Mouse (Mus musculus) forebrain, postnatal 0 days (tissue): Measurements from ENCODE around the gene Vwa8. TPM values are rescaled to one million over a fixed set of nuclear protein-coding genes. Genes with fewer than 3 reads are reported as not detected.
"Not testable (repeated sequence)": the region's sequence is repeated elsewhere in the genome, so short reads cannot be mapped to it uniquely, and the experiment has no call there.

Experiments
- ATAC-seq: fragments of 200-750 bp; cut with Nextera tagmentation; 2 replicates; pipeline ENCODE4 v1.8.0; 2017; ENCODE audit warnings: mild to moderate bottlenecking, moderate library complexity
- DNase-seq: peaks from one replicate; pipeline ENCODE4 v3.0.0-alpha.2; 2015
- H3K27ac ChIP-seq: fragments of 300-500 bp; sonication (generic); 2 replicates; pipeline ENCODE4 v1.5.1; 2014; ENCODE audit warnings: low read depth, mild to moderate bottlenecking, antibody characterized with exemption, low read length, moderate library complexity, mixed read lengths
- H3K27me3 ChIP-seq: fragments of 300-500 bp; sonication (generic); 2 replicates; pipeline ENCODE4 v1.6.1; 2014; ENCODE audit warnings: mild to moderate bottlenecking, low read length, mixed read lengths; ENCODE audit not compliant: insufficient read depth
- H3K36me3 ChIP-seq: fragments of 300-500 bp; sonication (generic); 2 replicates; pipeline ENCODE4 v1.6.1; 2014; ENCODE audit warnings: mild to moderate bottlenecking, moderate library complexity; ENCODE audit not compliant: insufficient read depth
- H3K4me1 ChIP-seq: fragments of 300-500 bp; sonication (generic); 2 replicates; pipeline ENCODE4 v1.6.1; 2014; ENCODE audit warnings: antibody characterized with exemption; ENCODE audit not compliant: insufficient read depth
- H3K4me2 ChIP-seq: fragments of 300-500 bp; sonication (generic); 2 replicates; pipeline ENCODE4 v1.6.1; 2014; ENCODE audit warnings: low read depth, mild to moderate bottlenecking, moderate library complexity
- H3K4me3 ChIP-seq: fragments of 300-500 bp; sonication (generic); 2 replicates; pipeline ENCODE4 v1.5.1; 2014; ENCODE audit warnings: low read depth, low read length, mixed read lengths
- H3K9ac ChIP-seq: fragments of 300-500 bp; sonication (generic); 2 replicates; pipeline ENCODE4 v1.6.1; 2014; ENCODE audit warnings: mild to moderate bottlenecking
- H3K9me3 ChIP-seq: fragments of 300-500 bp; sonication (generic); 2 replicates; pipeline ENCODE4 v1.6.1; 2016; ENCODE audit warnings: low read length
- CTCF ChIP-seq: sonication (generic); IDR thresholded peaks from 2 replicates; pipeline ENCODE4 v1.5.1; 2016; ENCODE audit warnings: antibody characterized with exemption, control low read depth, low read depth
- WGBS: fragments of 180-500 bp; shearing (Covaris S2); extraction: QIAGEN DNeasy Blood & Tissue Kit; methylation state at CpG from one replicate; pipeline ENCODE4 v1.1.7; 2014; 5-methylcytosine and 5-hydroxymethylcytosine counted together
- polyA plus RNA-seq: library from polyadenylated mRNA; unstranded; fragments of >200 nt; fragmentation: Nextera tagmentation; extraction: Ambion mirVana; gene quantifications from 2 replicates; pipeline ENCODE4 v1.2.1, GENCODE M21; 2015
- total RNA-seq: library from RNA; depleted of rRNA; stranded (reverse); fragments of >200 nt; gene quantifications from 2 replicates; pipeline ENCODE4 v1.2.3, GENCODE M21; 2014

Gene Vwa8
- total and polyA plus RNA-seq, 2 experiments from 2014 or later = 5.1 to 13.9 TPM

DNA sequence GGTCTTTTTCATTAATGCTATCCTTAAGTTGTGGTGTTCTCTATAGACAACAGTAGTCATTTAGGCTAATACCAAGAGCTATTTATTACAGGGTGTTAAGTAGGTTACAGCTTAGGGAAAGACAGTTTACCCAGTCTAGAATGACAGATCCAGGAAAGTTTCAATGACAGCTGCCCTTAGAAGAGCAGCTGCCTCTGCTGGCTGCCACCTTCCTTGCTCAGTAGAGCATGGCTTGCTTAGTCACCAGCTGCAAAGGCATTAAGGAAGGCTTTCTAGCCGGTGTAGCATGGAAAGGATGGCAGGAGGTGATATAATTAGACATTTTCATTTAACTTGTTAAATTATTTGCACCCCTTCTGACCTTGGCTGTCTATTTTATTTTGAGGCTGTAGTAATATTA, 123.6 kb downstream of the Vwa8 start:
- Histone ChIP-seq H3K4me1 (no peaks in the 10 kb centered on the region), H3K9ac (no peak overlapping the region), H3K4me2 (no peak overlapping the region), H3K36me3 (no peaks in the 10 kb centered on the region), H3K9me3 (no peaks in the 10 kb centered on the region), H3K4me3 (no peak overlapping the region), H3K27ac (no peak overlapping the region), H3K27me3 (no peaks in the 10 kb centered on the region)
- DNase-seq (no peak), ATAC-seq (no peak)
- 40% methylated on average over 1 of the region's 1 CpGs for WGBS
- TF ChIP-seq CTCF = no peak

DNA sequence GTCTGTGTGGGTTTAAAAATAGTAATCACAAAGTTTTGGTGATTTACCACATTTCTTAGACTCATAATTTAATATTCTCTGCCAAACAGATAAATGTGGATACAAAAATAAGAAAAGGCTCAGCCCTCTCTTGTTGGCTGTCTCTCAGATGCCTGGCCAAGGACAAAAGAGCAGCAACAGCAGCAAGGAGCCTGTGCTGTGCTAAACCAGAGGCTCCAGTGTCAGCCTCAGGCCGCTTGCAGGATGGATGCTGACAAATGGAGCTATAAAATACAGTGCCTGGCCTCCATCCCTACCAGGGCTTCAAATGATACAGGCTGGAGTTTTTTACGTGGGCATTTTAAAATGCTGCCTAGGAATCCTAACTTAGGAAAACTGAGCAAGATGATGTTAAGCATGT, 134.3 kb downstream of the Vwa8 start:
- H3K27ac ChIP-seq = no peak overlapping the region
- ATAC-seq (no peak), DNase-seq (no peak)
- no peak overlapping the region for H3K4me3 ChIP-seq
- TF ChIP-seq CTCF = no peak
- H3K4me2 ChIP-seq = no peak overlapping the region
- H3K27me3 ChIP-seq = no peaks in the 10 kb centered on the region
- no peak overlapping the region for H3K9ac ChIP-seq
- no peaks in the 10 kb centered on the region for H3K9me3 ChIP-seq
- WGBS = 67% methylated on average over 2 of the region's 2 CpGs
- no peaks in the 10 kb centered on the region for H3K36me3 ChIP-seq
- no peaks in the 10 kb centered on the region for H3K4me1 ChIP-seq

DNA sequence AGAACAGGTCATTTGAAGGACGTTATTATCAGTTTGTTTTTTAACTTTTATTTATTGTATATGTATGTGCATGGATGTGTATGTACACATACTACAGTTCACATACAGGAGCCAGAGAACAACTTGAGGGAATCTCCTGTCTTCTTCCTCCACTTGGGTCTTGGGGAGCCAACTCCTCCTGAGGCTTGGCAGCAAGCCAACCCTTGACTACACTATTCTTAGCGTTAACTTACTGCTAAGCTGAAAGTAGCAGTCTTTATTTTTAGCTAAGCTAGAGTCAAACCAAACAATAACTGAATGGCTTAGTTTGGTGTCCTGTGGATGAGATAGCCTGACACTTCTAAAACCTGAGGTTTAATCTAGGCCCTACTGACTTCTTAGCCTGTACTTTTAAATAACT, 135.4 kb downstream of the Vwa8 start:
- Histone ChIP-seq H3K36me3 (no peaks in the 10 kb centered on the region), H3K4me1 (no peaks in the 10 kb centered on the region), H3K9ac (no peak overlapping the region), H3K4me2 (no peak overlapping the region), H3K27ac (no peak overlapping the region), H3K9me3 (no peaks in the 10 kb centered on the region), H3K4me3 (no peak overlapping the region), H3K27me3 (no peaks in the 10 kb centered on the region)
- 44% methylated on average over 2 of the region's 2 CpGs for WGBS
- TF ChIP-seq CTCF = no peak
- DNase-seq (peak; percentile 64), ATAC-seq (no peak)

DNA sequence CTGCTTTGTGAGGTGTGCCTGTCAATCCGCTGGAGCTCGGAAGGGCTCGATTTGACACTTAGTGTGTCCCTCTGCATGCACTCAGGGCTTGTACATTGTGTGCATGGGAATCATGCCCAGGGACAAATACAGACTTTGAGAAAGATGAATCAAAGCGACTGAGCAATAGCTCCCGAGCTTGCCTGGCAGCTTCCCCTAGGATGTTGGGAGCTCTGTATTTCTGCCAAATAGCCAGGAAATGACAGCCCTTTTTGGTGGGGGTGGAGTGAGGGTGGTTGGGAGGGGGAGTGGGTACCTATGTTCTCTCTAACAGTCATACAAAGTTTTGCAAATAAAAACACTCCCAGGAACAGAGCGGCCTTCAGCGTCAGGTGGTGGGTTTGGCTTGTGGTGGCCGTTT, 138.7 kb downstream of the Vwa8 start:
- no peak for TF ChIP-seq CTCF
- no peak overlapping the region for H3K4me3 ChIP-seq
- WGBS = 67% methylated on average over 8 of the region's 8 CpGs
- H3K4me2 ChIP-seq = no peak overlapping the region
- H3K27me3 ChIP-seq = no peaks in the 10 kb centered on the region
- no peaks in the 10 kb centered on the region for H3K36me3 ChIP-seq
- DNase-seq (no peak), ATAC-seq (no peak)
- H3K9me3 ChIP-seq = no peaks in the 10 kb centered on the region
- no peaks in the 10 kb centered on the region for H3K4me1 ChIP-seq
- no peak overlapping the region for H3K9ac ChIP-seq
- no peak overlapping the region for H3K27ac ChIP-seq

DNA sequence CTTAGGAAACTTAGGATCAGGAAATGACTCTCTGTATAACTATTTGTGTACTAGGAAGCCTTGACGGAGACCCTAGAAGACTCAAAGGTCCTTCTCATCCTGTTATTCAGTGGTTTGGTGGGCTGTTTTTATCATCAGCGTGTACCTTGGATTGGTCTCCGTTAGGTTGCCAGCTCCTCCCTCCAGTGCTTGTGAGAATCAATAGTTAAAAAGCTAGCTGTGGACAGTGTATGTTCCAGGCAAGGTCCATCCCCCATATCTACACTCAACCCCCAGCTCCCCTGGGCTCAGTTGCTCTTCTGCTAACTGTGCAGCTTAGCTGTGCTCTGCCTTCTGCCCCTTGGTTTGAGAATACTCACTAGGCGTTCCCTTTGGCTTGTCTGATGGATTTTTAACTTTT, 143.6 kb downstream of the Vwa8 start:
- Histone ChIP-seq H3K4me1 (no peaks in the 10 kb centered on the region), H3K4me3 (no peak overlapping the region), H3K27me3 (no peaks in the 10 kb centered on the region), H3K9me3 (no peaks in the 10 kb centered on the region), H3K4me2 (no peak overlapping the region), H3K36me3 (no peaks in the 10 kb centered on the region), H3K9ac (no peak overlapping the region), H3K27ac (no peak overlapping the region)
- DNase-seq (no peak), ATAC-seq (no peak)
- TF ChIP-seq CTCF = no peak
- 81% methylated on average over 4 of the region's 4 CpGs for WGBS

DNA sequence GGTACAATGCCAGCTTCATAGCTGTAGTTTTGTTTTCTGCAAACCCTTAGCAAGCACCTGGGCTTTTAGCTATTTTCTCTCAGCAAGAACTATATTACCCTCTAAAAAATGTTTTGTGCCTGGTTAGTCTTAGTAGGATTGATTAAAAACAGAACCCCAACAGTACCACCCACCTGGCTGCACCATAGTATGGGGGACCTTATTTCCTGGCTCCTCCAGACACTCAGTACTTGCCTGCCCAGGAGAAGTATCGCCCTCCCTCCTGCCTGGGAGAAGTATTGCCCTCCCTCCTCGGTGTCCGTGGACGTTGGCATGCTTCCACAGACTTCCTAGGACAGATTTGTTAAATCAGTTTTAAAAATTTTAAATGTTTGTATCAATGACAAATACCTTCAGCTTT, 144.7 kb downstream of the Vwa8 start:
- no peak for TF ChIP-seq CTCF
- Histone ChIP-seq H3K27me3 (no peaks in the 10 kb centered on the region), H3K9ac (no peak overlapping the region), H3K4me3 (no peak overlapping the region), H3K27ac (no peak overlapping the region), H3K4me2 (no peak overlapping the region), H3K36me3 (no peaks in the 10 kb centered on the region), H3K9me3 (no peaks in the 10 kb centered on the region), H3K4me1 (no peaks in the 10 kb centered on the region)
- 71% methylated on average over 4 of the region's 4 CpGs for WGBS
- DNase-seq (no peak), ATAC-seq (no peak)

DNA sequence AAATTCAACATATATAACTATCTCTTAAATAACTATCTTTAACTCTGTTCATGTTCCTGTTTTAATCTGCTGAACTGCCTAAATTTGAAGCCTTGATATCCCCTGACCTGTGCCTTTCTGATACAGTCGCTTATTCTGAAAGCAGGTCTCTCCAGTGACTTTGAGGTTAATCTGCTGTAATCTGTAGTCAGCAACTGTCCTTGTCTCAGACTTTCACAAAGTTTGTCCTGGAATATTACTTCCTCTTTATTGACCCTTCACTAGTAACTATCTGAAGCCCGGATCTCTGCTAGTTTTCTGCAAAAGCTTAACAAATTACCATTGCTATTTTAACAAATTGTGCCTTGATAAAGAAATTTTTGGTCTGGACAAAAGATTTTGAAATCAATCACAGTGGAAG, 147.5 kb downstream of the Vwa8 start:
- no peak for ATAC-seq
- no peaks in the 10 kb centered on the region for H3K9me3 ChIP-seq
- no peak overlapping the region for H3K9ac ChIP-seq
- 95% methylated on average over 2 of the region's 2 CpGs for WGBS
- no peaks in the 10 kb centered on the region for H3K4me1 ChIP-seq
- H3K4me3 ChIP-seq = no peak overlapping the region
- no peak overlapping the region for H3K27ac ChIP-seq
- no peak for TF ChIP-seq CTCF
- no peak overlapping the region for H3K4me2 ChIP-seq
- H3K27me3 ChIP-seq = no peaks in the 10 kb centered on the region
- H3K36me3 ChIP-seq = no peaks in the 10 kb centered on the region
- DNase-seq = no peak

DNA sequence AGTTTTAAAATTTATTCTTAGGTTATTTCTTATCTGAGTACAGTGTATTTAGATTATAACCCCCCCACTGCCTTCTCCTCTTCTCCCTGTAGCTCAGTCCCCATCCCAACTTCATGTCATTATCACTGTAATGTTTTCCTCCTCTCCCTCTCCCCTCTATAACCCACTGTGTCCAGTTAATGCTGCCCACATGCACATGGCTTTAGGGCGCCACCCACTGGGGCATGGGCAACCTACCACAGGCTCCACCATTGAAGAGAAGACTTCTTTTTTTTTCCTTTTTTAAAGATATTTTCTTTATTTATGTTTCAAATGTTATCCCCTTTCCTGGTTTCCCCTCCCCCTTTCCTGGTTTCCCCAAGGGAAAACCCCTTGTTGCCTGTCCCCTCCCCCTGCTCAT, 154.7 kb downstream of the Vwa8 start:
- H3K9ac ChIP-seq = no peak overlapping the region
- no peak overlapping the region for H3K27ac ChIP-seq
- H3K4me2 ChIP-seq = no peak overlapping the region
- no peaks in the 10 kb centered on the region for H3K9me3 ChIP-seq
- TF ChIP-seq CTCF = 0 out of 2 replicates have a peak, but pooled peaks have one; percentile 31
- H3K27me3 ChIP-seq = no peaks in the 10 kb centered on the region
- H3K4me1 ChIP-seq = no peaks in the 10 kb centered on the region
- H3K36me3 ChIP-seq = no peaks in the 10 kb centered on the region
- no peak overlapping the region for H3K4me3 ChIP-seq
- ATAC-seq (no peak), DNase-seq (no peak)
- 80% methylated on average over 1 of the region's 1 CpGs for WGBS

DNA sequence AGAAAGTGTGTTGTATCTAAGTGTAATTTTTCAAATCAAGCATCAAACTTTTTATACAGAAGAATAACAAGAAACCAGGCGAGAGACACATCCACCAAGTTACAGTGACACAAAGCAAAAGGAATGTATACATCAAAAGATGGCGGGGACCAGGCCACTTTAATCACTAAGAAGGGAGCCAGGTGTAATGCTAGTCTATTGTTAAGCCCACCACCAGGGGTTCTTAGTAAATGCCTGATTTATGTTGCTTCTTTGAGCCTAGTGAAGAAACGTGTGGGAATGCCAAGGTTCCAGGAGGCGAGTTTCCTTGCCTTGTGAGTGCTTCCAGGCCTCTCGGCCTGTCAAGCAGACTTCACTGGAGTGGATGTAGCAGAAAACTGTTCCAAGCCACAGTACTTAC, 168.9 kb downstream of the Vwa8 start:
- DNase-seq, H3K27ac ChIP-seq, H3K4me3 ChIP-seq, ATAC-seq, H3K36me3 ChIP-seq, H3K9me3 ChIP-seq, H3K4me1 ChIP-seq, H3K9ac ChIP-seq, H3K27me3 ChIP-seq, H3K4me2 ChIP-seq: not testable (repeated sequence)
- 78% methylated on average over 5 of the region's 5 CpGs for WGBS
